Mouse (Mus musculus) E14TG2a.4 (cell line): ENCODE results near the gene Dnmt3a.
A peak's percentile ranks its signal among the peaks of the same experiment; 100 is the strongest.

Experiments
- H3K27me3 ChIP-seq: 2 replicates; pipeline ENCODE4 v1.6.1; 2014; ENCODE audit warnings: low read length, control low read depth; ENCODE audit not compliant: insufficient read depth
- H3K36me3 ChIP-seq: 2 replicates; pipeline ENCODE4 v1.6.1; 2014; ENCODE audit warnings: low read length, control low read depth; ENCODE audit not compliant: insufficient read depth
- H3K4me1 ChIP-seq: replicated peaks from 2 replicates; pipeline ENCODE4 v1.6.1; 2014; ENCODE audit warnings: low read depth, low read length, control low read depth
- H3K4me3 ChIP-seq: replicated peaks from 2 replicates; pipeline ENCODE4 v1.5.1; 2014; ENCODE audit warnings: mild to moderate bottlenecking, low read length
- H3K9me3 ChIP-seq: 2 replicates; pipeline ENCODE4 v1.6.1; 2014; ENCODE audit warnings: low read length, control low read depth
- CTCF ChIP-seq: conservative IDR thresholded peaks from 2 replicates; pipeline ENCODE4 v1.5.1; 2014; ENCODE audit warnings: low read length
- NANOG ChIP-seq: IDR thresholded peaks from 2 replicates; pipeline ENCODE4 v1.6.1; 2014; ENCODE audit warnings: borderline replicate concordance, low read length, mixed read lengths
- POU5F1 ChIP-seq: IDR thresholded peaks from 2 replicates; pipeline ENCODE4 v1.6.1; 2014; ENCODE audit warnings: low read length, borderline replicate concordance

Dnmt3a gene

DNA sequence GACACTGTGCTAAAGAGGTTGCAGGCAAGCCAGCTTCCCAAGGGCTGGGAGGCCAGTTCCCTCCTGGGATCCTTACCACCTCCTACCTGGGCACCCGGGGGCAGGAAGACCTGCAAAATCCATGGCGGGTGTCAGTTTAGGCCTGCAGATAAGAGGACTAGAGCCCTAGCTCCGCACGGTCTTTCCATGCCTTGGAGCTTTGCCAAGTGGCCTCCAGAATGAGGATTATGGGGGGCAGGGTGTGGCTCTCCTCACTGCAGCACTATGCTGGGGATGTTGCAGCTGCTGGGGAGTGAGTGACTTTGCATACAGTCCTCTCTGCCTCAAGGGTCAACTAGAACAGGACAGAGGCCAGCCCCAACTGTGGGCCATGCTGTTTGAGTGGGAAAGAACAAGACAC lies 14.1 kb downstream of the Dnmt3a start:
- Histone ChIP-seq H3K9me3 (no peaks in the 10 kb centered on the region), H3K4me1 (peaks cover 35% of the 10 kb centered on the region)

DNA sequence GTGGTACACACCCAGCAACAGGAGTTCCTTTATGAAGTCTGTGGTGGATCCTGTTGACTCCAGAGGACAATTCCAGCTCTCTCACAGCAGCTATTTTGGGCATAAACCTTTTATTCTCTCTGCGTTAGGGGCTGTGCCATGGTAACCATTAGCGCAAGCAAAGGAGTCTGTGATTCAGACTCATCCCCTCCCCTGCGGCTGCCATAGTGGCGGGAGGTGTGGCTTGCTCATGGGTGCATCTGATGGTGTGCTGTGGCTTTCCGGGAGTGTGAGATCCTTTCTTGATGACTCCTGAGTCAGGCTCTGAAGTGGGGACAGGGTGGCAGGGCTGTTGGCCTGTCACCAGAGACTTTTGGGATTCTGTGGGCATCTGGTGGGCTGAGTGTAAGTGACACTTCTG lies 17.6 kb downstream of the Dnmt3a start:
- Histone ChIP-seq H3K27me3 (peaks cover 12% of the 10 kb centered on the region; the same call in 1 of the 2 replicates), H3K4me3 (0 out of 2 replicates have a peak overlapping the region, but pooled peaks have one; percentile 10), H3K36me3 (no peaks in the 10 kb centered on the region), H3K9me3 (no peaks in the 10 kb centered on the region), H3K4me1 (peaks cover 39% of the 10 kb centered on the region)
- no peak for TF ChIP-seq NANOG
- no peak for TF ChIP-seq CTCF
- TF ChIP-seq POU5F1: no peak

More for the DNA sequence above, 14.1 kb downstream of the Dnmt3a start:
- no peak overlapping the region for H3K4me3 ChIP-seq
- no peaks in the 10 kb centered on the region for H3K36me3 ChIP-seq
- H3K27me3 ChIP-seq: 0 out of 2 replicates have a peak, but pooled peaks cover 9% of the 10 kb centered on the region
- TF ChIP-seq NANOG: no peak

DNA sequence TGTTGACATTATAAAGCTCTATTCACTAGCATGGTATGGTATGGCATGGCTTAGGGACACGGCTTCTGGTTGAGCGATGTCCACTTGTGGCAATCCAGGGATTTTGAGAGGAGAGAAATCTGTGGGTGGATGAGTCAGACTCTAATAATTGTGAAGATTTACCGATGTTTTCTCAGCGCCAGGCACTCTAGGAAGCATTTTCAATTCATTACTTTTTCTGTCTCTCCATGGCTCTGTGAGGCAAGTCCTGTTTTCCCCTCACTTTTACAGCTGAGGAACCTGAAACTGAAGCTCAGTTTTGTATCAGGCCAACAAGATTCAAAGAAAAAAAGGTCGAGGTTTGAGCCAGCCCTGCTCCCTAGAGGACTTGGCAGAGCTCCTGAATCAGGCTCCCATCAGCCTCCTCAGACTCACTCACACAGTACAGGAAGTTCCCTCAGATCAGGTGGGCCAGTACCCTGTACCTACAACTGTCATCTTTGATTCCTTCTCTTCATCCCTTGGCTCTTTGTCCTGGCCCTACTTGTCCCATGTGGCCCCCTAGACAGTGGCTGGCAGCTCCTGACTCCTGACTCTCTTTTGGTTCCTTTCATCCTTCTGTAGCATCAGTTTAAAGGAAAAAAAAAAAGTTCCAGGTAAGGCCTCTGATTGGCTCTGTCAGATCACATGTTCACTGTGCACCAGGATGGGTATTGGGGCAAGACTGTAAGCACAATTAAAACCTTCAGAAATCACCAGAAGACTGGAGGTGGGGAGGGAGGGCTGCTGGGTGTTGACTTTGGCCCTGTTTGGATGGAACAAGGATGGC lies 19.3 kb downstream of the Dnmt3a start:
- peak overlapping the region; percentile 64 for H3K4me3 ChIP-seq

DNA sequence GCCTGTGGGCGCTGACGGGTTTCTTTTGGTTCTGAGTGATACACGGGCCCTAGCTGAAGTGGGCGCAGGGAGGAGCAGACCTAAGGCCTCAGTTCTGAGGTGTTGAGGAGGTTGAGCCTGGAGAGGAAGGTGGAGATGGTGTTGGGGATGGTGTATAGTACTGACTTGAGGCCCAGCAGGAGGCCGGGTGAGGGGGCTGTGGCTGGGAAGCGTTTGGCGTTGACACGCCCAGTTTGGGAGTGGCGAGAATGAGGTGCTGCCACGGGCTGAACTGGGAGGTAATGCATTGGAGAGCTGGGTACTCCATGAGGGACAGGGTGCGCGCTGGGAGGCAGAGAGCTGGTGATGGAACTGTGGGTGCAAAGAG lies 19.9 kb downstream of the Dnmt3a start:
- Histone ChIP-seq H3K4me1 (peaks cover 47% of the 10 kb centered on the region), H3K4me3 (peak overlapping the region; percentile 64), H3K27me3 (peaks cover 10% of the 10 kb centered on the region; the same call in 1 of the 2 replicates), H3K9me3 (no peaks in the 10 kb centered on the region), H3K36me3 (no peaks in the 10 kb centered on the region)
- TF ChIP-seq CTCF (no peak), NANOG (no peak), POU5F1 (no peak)

More for the DNA sequence above, 19.3 kb downstream of the Dnmt3a start:
- H3K9me3 ChIP-seq: no peaks in the 10 kb centered on the region
- H3K27me3 ChIP-seq: peaks cover 10% of the 10 kb centered on the region; the same call in 1 of the 2 replicates
- H3K36me3 ChIP-seq: no peaks in the 10 kb centered on the region
- TF ChIP-seq POU5F1 (no peak), CTCF (no peak), NANOG (no peak)
- peaks cover 47% of the 10 kb centered on the region for H3K4me1 ChIP-seq

DNA sequence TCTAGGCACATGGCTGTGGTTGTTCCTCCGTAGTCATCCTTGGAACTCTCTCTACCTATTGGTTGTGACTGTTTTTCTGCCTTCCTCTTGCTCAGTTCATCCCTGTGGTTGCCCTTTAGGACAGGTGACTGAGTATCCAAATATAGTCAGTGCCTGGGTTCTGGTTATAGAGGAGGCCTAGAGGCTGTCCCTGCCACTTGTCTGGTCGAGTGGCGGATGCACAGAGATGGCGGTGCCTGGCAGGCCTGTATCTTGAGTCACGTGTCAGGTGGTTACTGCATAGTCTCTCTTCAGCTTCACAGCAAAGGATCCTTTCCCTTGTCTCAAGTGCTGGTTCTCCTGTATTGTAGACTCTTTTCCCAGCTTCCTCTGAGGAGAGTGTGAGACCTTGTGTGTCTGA lies 22.0 kb downstream of the Dnmt3a start:
- Histone ChIP-seq H3K4me1 (peaks cover 42% of the 10 kb centered on the region), H3K36me3 (no peaks in the 10 kb centered on the region), H3K9me3 (no peaks in the 10 kb centered on the region), H3K4me3 (no peak overlapping the region), H3K27me3 (peaks cover 13% of the 10 kb centered on the region; the same call in 1 of the 2 replicates)
- TF ChIP-seq CTCF (no peak), NANOG (no peak), POU5F1 (no peak)

DNA sequence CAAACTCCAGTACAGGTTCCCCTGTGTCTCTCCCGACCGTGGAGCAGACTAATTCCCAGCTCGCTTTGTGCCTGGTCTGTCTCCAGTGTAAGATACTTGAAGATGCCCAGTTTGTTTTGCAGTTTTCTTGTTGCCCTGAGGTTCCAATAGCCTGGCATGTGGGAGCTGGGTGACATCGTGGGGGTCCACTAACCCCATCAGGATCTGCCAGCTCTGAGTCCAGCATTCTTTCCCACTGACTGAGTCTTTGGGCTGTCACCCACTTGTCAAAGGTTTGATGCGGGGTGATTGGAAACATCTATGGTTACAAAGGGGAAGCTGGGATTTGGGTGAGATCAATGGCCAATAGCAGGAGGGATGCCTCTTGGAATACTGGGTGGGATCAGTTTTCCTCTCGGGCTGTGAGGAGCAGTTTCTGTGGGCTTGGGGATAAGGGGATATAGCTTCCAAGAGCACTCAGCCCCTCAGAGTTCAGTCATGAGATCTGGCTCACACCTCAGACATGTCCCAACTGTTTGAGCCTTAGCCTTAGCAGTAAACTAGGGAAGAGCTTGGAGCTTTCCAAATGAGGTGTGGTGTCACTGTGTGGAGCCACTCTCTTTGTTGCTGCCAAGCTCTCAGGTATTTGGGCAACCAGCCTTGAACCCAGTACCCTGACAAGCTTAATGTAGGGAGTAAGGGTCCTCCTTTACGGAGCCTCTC lies 27.4 kb downstream of the Dnmt3a start:
- Histone ChIP-seq H3K9me3 (no peaks in the 10 kb centered on the region), H3K4me1 (peaks cover 40% of the 10 kb centered on the region), H3K27me3 (peaks cover 26% of the 10 kb centered on the region), H3K4me3 (peak overlapping the region; percentile 37; the same call in 1 of the 2 replicates), H3K36me3 (0 out of 2 replicates have a peak, but pooled peaks cover 6% of the 10 kb centered on the region)
- TF ChIP-seq POU5F1: no peak
- no peak for TF ChIP-seq NANOG
- TF ChIP-seq CTCF: no peak

DNA sequence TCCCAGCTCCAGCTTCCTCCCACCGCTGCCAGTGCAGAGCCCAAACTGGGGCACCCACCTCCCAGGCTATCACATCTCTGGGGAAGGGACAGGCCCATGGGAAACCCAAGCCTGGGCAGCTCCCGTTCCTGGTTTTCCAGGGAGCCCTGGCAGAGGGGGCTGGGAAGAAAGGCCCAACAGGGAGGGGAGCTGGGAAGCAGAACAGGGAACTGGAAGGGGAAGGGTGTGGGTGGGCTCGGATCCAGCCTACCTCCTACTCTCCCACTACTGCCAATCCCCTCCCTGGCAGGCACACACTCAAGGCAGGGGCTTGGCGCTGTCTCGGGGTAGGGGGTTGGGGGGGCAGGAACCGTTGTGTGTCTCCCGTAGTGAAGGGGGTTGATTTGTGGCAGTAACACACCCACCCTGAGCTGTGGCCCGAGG lies 28.1 kb downstream of the Dnmt3a start:
- TF ChIP-seq NANOG: no peak
- no peak for TF ChIP-seq CTCF
- no peak for TF ChIP-seq POU5F1
- H3K4me1 ChIP-seq: peaks cover 36% of the 10 kb centered on the region

DNA sequence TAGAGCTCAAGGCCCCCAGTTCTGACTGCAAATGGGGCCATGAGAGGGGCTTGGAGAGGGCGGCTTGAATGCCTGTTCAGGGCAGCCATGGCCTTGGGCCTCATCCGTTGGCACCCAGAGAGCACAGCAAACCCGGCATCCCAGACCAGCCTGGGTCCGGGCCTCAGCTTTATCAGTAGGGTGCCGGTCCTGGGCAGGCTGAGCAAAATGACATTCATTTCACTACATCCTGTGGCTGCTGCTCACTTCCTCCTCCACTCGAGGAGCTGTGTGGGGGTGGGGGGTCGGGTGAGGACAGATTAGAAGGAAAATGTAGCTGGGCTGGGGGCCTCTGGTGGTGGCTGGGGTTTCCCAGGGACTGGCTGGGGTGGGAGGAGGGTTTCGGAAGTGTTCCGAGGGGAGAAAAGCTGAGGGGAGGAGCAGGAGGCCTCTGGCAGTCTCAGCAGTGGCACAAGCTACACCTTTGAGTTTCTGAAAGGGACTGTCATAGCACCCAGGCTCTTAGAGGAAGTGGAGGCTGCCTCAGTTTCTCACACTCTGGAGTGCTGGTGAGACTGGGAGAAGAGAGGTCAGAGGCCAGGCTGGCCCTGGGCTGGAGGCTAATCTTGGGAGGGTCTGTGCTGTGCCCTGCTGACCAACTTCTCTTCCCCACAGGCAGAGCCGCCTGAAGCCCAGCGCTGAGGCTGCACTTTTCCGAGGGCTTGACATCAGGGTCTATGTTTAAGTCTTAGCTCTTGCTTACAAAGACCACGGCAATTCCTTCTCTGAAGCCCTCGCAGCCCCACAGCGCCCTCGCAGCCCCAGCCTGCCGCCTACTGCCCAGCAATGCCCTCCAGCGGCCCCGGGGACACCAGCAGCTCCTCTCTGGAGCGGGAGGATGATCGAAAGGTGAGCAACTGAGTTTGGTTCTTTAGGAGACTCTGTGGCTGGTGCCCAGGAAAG lies 28.8 kb downstream of the Dnmt3a start:
- no peaks in the 10 kb centered on the region for H3K9me3 ChIP-seq
- peaks cover 31% of the 10 kb centered on the region for H3K4me1 ChIP-seq
- TF ChIP-seq POU5F1: no peak
- TF ChIP-seq NANOG: no peak
- TF ChIP-seq CTCF: no peak
- H3K4me3 ChIP-seq: peak overlapping the region; percentile 51
- H3K36me3 ChIP-seq: 0 out of 2 replicates have a peak, but pooled peaks cover 6% of the 10 kb centered on the region
- H3K27me3 ChIP-seq: peaks cover 26% of the 10 kb centered on the region

More for the DNA sequence above, 28.1 kb downstream of the Dnmt3a start:
- Histone ChIP-seq H3K36me3 (0 out of 2 replicates have a peak, but pooled peaks cover 6% of the 10 kb centered on the region), H3K27me3 (peaks cover 26% of the 10 kb centered on the region), H3K4me3 (peak overlapping the region; percentile 37; the same call in 1 of the 2 replicates), H3K9me3 (no peaks in the 10 kb centered on the region)
